Mouse (Mus musculus) heart, postnatal 25 days (tissue): ENCODE data around the gene Txnrd2. TPM values are rescaled to one million over a fixed set of nuclear protein-coding genes. Genes with fewer than 3 reads are reported as not detected.

ENCODE experiments used
- DNase-seq: peaks from one replicate; pipeline ENCODE4 v3.0.0; 2022; ENCODE audit warnings: low spot score
- intact Hi-C: fragments of 180-260 bp; cut with DNase I; formaldehyde crosslinking; loops from one replicate; pipeline ENCODE4 v1.15.1; 2025
- total RNA-seq, 2 experiments: library from RNA; stranded (reverse); gene quantifications; 2 replicates each; pipeline ENCODE4 v1.2.3; 2021

Txnrd2 gene
- total RNA-seq, 2 experiments from 2014 or later = 36.1 to 38.2 TPM

DNA sequence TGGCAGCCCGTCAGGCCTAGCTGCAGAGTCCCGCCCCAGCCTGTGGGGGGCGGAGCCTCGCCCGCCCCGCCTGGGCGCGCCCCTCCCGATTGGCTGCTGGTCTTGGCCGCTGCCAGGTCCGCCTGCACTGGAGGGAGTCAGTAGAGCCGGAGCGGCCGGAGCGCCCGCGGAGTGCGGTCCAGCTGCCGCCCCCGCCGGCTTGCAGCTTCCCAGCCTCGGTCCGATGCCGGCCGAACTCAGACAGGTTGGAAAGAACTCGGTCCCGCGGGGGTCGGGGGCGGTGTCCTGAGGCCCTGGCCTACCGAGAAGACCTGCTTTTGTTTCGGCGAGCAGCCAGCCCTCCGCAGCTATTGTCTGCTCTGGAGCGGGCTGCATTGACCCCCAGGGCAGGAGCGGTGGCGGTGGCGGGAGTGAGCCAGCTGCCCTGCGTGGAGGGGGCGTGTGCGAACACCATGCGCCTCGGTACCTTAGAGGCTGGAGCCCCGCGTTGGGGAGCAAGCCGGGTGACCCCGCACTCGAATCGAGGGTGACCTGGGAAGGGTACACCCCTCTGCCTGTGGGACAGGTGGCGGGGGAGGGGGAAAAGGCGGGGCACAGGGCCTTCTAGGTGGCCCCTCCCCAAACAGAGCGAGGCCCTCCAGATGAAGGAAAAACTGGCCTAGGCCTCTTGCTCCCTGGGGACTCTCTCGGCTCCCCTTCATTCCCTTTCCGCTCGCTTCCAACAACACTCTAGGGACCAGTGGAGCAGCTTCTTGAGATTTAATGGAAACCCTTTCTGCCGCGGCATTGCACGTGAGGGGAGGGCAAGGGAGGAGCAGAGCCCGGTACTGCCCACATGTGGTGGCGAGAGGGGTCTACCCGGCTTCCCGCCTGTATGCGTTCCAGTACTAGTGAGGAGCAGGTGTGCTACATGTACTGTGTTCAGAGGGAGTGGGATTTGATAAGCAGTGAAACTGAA is 33.4 kb upstream of the Txnrd2 start:
- peak; percentile 84 for DNase-seq
- intact Hi-C loops = loop anchor here (5.0 kb wide), 1 partner anchor 45 kb away; the partner anchor contains the start of genes Arvcf and Tango2

DNA sequence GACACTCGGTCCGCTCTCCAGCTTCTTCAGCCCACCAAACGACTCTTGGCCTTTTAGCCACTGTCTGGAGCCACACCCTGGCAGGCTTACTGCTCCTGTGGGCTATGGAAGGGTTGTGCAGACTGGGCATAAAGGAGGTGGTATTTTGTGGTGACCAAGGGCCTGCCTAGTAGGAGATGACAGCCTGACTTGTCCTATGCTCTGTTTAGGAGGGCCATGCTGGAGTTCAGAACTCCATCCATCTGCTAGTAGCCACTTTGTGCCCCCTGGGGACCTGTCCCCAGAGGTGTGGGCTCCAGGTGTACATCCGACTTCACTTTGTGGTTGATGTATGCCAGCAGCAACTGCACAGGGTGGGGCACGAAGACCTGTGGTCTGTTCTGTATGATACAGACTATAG is 32.6 kb upstream of the Txnrd2 start:
- intact Hi-C loops = loop anchor here (5.0 kb wide), 1 partner anchor 46 kb away; the partner anchor contains the start of genes Arvcf and Tango2
- no peak for DNase-seq

DNA sequence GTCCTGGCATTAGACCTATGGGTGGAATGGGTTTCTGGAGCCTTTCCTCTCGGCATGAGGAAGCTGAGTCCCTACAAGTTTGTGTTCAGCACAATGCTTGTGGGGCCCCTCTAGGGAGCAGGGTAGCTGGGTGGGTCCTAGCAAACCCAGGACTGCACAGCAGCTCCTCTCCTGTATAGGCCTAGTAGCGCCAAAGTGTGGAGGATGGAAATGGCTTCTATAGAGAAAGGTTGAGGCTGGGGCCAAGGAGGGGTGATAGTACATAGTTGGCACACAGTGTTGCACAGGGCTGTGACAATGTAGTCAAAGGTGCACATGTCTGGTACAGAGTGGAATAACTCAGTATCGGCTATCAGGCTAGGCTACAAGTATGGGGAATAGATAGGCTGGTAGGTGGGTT is 32.1 kb upstream of the Txnrd2 start:
- no peak for DNase-seq
- intact Hi-C loops = loop anchor here (5.0 kb wide), 1 partner anchor 47 kb away; the partner anchor contains the start of genes Arvcf and Tango2

DNA sequence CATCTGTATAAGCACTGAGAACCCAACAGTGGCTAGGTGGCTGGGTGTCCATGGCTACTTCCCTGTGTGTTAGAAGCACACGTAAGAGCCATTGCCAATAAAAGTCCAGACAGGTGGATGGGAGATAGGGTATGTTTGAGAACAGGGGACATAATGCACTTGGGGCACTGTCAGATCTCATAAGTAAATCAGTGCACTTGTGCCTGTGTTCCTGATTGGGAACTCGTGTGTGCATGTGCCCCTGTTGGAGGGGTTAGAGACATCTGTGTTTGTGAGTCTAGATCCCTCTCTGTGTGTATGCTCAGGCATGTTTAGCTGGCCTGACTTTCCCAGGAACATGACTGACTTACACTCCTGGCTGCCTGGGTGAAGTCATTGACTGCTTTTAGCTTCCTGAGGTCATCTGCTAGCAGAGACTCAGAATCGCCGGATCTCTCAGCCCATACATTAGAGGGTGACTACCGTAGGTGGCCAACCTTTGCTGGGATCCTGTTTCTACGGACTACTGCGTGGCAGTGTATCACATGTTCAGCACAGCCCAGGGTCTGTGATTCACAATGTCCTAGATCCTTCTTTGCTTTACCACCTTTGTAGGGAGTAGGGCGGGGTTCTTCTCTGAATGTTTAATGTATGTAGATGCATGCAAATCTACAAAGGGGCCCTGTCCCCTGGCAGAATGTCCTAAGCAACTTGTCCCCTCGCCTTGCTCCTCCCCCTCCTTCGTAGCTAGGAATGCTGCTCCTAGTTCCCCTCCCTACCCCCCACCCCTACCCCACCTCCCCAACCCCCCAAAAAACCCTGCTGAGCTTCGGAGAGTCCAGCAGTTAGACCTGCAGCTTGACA is 31.2 kb upstream of the Txnrd2 start:
- no peak for DNase-seq
- intact Hi-C loops = loop anchor here (5.0 kb wide), 1 partner anchor 48 kb away; the partner anchor contains the start of genes Arvcf and Tango2

DNA sequence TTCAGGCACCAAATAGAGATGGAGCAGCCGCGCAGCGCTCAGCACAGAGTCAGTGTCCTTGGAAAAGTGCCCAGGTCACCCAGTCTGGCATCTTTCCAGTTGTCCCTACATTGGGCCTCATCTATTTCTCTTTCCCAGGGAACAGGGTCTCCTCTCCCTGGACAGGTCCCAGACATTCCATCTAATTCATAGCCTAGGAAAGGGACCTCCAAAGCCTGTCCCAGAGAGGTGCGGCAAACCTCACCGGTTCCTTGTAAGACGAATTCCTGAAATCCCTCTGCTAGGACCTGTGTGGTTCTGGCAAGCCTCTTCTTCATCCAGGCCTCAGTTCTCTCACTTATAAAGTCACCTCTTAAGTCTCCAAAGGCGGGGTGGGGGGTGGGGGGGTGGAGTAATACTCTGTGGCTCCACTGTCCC is 30.6 kb upstream of the Txnrd2 start:
- DNase-seq = no peak
- intact Hi-C loops = no loop called here

DNA sequence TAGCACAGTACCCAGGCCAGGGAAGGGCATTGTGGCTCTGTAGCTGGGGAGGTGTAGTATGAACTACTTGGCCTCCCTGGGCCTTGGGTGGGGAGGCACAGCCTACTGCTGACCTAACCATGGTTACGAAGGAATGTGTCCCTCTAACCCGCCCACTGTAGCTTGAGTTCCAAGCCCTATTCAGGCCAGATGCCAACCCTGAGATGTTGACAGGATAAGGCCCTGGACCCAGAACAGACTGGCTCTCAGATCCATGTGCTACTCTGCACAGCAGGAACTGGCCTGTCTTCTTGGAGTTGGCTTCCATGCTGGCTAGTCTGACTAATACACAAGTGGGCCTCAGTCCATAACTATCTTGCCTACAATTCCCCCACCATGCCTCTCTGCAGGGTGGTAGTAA is 30.0 kb upstream of the Txnrd2 start:
- DNase-seq = no peak
- intact Hi-C loops = no loop called here

DNA sequence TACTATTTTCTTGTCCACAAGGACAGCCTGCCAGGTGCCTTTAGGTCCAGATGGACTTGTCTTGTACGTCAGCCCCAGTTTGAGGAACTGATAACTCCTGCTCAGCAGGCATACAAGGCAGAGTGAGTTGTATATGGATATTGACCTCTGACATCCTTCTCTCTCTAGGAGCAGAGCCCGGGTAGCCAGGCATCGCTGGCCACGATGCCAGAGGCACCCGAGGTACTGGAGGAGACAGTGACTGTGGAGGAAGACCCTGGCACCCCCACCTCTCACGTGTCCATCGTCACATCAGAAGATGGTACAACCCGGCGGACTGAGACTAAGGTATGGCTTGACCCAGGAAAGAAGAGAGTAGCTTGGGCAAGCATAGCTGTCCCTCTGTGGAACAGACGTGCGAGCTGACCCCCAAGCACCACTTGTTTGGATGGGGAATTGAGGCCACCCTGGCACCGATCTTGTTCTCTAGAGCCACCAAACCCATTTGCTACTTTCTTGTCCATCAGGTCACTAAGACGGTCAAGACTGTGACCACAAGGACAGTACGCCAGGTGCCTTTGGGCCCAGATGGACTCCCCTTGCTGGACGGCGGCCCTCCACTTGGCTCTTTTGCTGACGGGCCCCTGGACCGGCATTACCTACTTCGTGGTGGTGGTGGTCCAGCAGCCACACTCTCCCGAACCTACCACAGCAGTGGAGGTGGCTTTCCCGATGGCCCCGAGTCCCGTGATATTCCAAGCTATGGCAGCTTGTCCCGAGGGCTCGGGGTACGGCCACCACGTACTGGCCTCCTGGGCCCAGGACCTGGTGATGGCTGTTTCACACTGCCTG is 29.2 kb upstream of the Txnrd2 start:
- no peak for DNase-seq
- intact Hi-C loops = no loop called here

DNA sequence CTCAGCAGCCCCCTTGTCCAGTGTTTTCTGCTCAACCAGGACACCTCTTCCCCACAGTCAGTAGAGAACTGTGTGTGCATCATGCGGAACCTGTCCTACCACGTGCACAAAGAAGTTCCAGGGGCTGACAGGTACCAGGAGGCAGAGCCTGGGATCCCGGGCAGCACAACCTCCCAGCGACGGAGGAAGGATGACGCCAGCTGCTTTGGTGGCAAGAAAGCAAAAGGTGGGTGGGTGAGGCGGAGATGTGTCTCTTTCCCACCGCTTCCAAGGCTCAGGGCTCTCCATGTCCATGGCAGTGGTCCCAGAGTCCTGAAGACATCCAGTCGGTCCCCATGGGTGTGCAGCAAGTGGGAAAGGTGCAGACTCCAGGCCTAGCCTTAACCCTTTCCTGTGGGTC is 26.2 kb upstream of the Txnrd2 start:
- no peak for DNase-seq
- intact Hi-C loops = no loop called here

DNA sequence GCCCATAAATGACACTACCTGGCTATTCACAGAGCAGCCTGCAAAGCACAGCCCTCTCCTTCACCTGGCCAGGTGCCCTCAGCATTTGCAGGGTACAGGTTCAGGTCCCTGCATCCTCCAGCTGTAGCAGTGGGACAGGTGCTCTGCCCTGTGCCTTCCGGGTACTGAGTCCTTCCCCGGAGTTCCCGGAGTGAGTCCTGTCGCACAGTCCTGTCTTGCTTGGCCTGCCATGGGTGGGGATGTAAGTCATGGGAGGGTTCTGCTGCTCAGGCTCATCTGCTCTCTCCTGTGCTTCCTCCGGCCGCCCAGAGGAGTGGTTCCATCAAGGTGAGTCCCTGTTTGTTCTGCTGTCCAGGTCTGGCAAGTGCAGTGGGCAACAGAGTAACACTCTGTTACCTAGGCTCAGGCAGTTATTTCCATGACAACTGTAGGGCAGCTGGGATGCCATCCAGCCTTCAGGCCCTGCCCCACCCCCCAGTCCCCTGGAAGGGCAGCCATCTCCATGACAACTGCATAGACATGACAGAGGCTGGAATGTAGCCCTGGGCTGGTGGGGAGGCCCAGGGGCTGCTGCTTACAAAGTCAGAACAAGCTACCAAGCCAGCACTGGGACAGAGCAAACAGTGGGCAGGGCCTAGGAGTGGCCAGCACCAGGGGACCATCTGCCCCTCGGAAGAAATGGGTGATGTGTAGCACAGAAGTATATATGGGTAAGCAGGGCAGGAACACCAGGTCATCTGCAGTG is 25.5 kb upstream of the Txnrd2 start:
- DNase-seq = no peak
- intact Hi-C loops = no loop called here

DNA sequence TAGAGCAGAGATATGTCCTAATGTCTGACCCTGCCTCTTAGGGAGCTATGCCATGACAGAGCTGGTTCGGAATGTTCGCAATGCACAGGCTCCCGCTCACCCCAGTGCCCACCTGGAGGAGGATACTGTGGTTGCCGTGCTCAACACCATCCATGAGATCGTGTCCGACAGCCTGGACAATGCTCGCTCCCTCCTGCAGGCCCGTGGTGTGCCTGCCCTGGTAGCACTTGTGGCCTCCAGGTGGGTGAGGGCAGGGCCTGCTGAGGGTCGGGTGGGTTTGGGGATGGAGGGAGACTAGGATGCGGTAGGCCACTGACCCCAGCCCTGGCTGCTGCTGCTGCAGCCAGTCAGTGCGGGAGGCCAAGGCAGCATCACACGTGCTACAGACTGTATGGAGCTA is 22.9 kb upstream of the Txnrd2 start:
- no peak for DNase-seq
- intact Hi-C loops = no loop called here

DNA sequence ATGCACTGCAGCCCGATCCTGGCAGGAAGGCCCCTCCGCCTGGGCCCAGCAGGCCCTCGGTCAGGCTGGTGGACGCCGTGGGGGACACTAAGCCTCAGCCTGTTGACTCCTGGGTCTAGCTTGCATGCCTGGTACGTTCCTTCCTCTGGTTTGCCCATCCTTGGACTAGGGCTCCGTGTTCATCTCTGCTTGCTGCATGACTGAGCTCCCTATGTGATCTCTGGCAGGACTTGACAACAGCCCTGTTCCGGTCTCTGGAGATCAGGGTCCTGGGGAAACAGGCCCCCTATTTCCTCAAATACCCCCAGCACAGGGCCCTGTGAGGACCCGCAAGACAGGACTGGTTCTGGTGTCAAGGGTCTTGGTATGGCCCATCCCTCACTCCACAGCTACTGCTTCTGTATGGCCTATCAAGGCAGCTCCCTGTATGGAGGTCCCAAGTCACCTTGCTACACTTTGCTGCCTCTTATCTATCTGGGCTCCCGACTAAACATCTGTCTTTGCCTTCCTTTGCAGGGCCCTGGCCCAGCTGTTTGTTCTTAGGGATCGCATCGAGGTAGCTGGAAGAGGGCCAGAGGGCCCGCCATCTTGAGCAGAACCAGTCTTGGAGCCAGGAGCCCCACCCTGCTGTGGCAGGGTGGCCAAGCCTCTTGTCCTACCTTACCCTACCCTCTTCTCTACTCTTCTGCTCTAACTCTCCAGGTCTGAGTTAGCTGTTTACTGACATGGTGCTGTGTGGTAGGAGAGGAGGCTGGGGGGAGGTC is 20.9 kb upstream of the Txnrd2 start:
- DNase-seq = no peak
- intact Hi-C loops = loop anchor here (2.0 kb wide), 1 partner anchor 54 kb away; no protein-coding TSS in a partner anchor

DNA sequence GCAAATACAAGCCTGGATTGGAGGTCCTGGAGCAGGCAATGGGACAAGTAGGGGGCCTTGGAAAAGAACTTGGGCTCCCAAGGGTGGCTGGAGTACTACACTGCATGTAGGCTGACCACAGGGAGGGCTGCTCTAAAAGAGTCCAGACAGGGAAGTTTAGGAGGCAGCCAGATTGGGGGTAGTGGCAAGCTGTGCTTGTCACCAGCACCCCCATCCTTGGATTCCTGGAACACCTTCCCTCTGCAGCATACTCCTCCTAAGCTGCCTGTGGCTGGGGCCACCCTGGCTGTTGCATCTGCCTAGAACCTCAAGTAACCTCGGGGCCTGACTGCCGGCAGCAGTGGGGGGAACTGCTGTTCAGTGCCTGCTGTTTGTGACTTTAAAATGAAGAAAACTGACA is 20.3 kb upstream of the Txnrd2 start:
- intact Hi-C loops = loop anchor here (1.0 to 2.0 kb wide), 2 partner anchors 55 to 61 kb away; no protein-coding TSS in a partner anchor
- no peak for DNase-seq

DNA sequence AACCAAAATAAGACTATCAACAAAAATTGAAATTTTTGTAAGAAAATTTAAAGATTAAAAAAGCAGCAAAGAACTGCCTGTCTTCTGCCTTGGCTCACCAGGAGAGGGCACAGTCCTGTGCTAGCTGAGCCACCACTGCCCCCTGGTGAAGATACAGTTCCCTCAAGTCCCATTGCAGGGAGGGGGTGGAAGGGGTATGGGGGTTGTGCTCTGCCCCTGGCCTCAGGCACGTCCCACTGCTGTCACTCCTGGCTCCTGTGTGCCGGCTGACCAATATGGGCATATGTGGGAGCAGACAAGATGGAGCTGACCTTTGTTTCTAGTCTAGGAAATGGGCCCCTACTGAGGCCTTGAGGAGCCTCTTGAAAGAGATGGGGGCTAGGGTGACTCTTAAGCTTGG is 19.9 kb upstream of the Txnrd2 start:
- intact Hi-C loops = loop anchor here (1.0 kb wide), 1 partner anchor 61 kb away; no protein-coding TSS in a partner anchor
- DNase-seq = no peak

DNA sequence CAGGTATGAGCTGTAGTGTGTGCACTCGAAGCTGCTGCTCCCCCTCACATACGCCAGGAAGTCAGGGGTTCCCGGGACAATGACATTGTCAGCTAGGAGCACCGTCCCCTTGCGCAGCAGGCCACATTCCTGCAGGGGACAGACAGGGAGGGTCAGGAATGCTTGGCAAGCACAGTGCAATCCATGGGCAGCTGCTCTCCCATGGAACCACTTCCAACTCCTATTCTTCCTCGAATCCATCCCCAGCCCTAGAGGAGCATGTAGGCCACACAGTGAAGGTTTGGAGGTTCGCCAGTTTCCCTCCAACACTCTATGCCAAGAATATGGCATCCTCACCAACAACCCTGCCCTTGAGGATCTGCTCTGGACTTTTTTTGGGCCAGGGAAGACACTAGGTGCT is 18.3 kb upstream of the Txnrd2 start:
- intact Hi-C loops = no loop called here
- DNase-seq = no peak

DNA sequence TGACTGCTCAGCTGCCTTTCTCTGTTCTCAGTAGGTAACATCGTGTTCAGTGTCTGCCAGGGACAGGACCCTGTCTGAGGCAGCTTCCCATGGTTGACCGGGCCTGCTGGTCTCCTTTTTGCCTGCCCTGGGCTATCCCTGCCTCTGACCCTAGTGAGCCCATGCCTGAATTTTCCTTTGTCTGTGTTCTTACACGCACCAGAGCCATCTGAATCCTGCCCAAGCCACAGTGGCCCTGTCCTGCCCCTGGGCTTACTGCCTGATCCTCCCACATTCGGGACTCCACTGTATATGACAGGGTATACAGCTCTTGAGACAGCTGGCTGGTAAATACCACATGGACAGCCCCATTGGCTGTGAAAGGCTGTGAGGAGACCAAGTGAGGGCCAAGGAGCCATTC is 16.4 kb upstream of the Txnrd2 start:
- intact Hi-C loops = loop anchor here (10.0 kb wide), 1 partner anchor 125 kb away; the partner anchor contains the start of gene Dgcr8
- no peak for DNase-seq

DNA sequence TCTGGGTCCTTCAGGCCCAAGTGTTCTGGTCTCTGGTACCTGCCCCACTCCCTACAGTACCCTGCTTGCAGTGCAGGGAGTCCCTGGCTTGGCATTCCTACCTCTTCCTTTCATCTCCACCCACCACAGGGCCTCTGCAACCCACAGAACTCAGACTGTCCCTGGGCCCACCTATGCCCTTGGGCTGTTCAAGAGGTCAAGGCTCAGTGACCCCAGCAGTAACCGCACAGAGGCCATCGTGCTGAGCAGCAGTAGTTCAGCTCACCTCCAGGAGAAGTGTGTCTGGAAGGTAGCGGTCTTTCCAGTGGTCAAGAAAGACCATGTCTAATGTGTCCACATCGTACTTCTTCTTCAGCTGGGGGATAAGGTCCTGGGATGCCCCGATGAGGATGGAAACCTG is 15.8 kb upstream of the Txnrd2 start:
- DNase-seq = no peak
- intact Hi-C loops = loop anchor here (10.0 kb wide), 1 partner anchor 126 kb away; the partner anchor contains the start of gene Dgcr8

DNA sequence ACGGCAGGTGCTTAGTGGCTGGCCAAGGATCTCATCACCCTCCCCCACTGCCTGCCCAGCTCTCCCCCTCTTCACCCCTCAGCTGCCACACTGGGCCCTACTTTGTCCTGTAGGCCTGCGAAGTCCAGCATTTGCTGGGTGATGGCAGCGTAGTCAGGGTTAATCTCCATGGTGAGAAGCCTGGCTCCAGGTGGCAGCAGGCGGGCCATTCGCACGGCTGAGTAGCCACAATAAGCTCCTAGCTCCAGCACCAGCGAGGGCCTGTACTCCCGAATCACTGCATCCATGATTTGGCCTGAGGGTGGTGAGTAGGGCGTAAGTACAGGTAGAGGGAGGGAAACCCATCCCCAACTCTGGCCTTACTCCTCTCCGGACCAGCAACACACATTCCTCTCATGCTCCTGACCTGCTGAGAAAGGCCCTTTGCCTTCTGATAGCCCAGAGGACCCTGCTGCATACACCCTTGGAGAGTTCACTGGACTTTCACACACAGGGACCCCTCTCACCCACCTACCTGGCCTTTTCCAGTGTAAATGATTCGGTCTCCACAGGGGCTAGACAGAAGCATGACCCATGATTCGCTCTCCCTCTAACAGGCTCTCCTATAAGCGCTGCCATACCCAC is 15.0 kb upstream of the Txnrd2 start:
- no peak for DNase-seq
- intact Hi-C loops = loop anchor here (10.0 kb wide), 1 partner anchor 126 kb away; the partner anchor contains the start of gene Dgcr8
